In the genomic region with DNA sequence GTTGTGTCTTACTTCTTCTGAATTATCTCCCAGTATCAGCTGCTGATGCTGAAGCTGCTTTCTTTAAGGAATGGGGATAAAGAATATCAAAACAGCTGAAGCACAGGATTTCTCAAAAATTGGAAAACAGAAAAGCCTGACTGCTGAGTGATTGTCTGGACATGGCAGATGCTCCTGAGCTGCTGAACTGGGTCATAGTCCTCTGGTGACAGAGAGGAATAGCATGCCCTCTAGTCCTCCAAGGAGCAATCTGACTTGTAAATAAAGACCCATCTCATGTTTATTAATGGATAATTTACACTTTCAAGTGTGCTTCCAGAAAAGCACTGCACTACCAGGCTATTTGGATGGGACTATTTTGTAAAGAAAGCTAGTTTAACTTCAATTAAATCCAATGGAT, we compare ENCODE assay signal across 26 mouse cellular contexts.
A peak's percentile ranks its signal among the peaks of the same experiment; 100 is the strongest.
DNase-seq lines count a peak whose midpoint lies in the region; ATAC-seq and TF ChIP-seq lines count a peak whose summit lies in the region.
"Had no signal": no experiment of that assay in that cellular context is flagged by ENCODE, and none has a peak within 500 bp of the region (broad histone marks: within the 10 kb centered on the region; RNA-seq: fewer than 3 reads in every experiment).

No protein-coding gene starts in this region.

- no peak overlapping the region for H3K27ac ChIP-seq in cerebellum, adult 2 months (ENCODE audit: insufficient read depth, low read length)
- H3K27ac ChIP-seq in hindbrain, embryonic 11.5 days (ENCODE audit: low read depth, low read length) = no peak overlapping the region
- H3K27ac ChIP-seq in hindbrain, embryonic 16.5 days (ENCODE audit: low read depth, low read length) = no peak overlapping the region
- H3K27ac ChIP-seq in limb, embryonic 10.5 days = no peak overlapping the region
- H3K27ac ChIP-seq: heart, adult 2 months; heart, embryonic 13.5 days; kidney, postnatal 0 days; limb, embryonic 15.5 days; liver, embryonic 13.5 days had no signal

- H3K4me1 ChIP-seq in cerebellum, adult 2 months (ENCODE audit: control insufficient read depth, insufficient read depth, low read length) = peaks cover 10% of the 10 kb centered on the region
- H3K4me1 ChIP-seq in hindbrain, embryonic 11.5 days (replicated peaks; ENCODE audit: control insufficient read depth, insufficient read depth, low read length) = no peaks in the 10 kb centered on the region
- H3K4me1 ChIP-seq in hindbrain, embryonic 16.5 days (ENCODE audit: control insufficient read depth, insufficient read depth, low read depth, low read length) = no peaks in the 10 kb centered on the region
- H3K4me1 ChIP-seq in limb, embryonic 10.5 days = no peaks in the 10 kb centered on the region
- H3K4me1 ChIP-seq: heart, embryonic 13.5 days; limb, embryonic 15.5 days; liver, embryonic 13.5 days; megakaryocyte, embryonic 14.5 days had no signal

- no peak overlapping the region for H3K4me3 ChIP-seq in cerebellum, adult 2 months (replicated peaks; ENCODE audit: insufficient read depth, low read depth, low read length)
- no peak overlapping the region for H3K4me3 ChIP-seq in hindbrain, embryonic 11.5 days (ENCODE audit: low read depth, low read length)
- no peak overlapping the region for H3K4me3 ChIP-seq in hindbrain, embryonic 16.5 days (ENCODE audit: low read length)
- H3K4me3 ChIP-seq in limb, embryonic 10.5 days = no peak overlapping the region
- H3K4me3 ChIP-seq: heart, adult 2 months; heart, embryonic 13.5 days; limb, embryonic 15.5 days; liver, embryonic 13.5 days; megakaryocyte, embryonic 14.5 days had no signal

- H3K36me3 ChIP-seq in hindbrain, embryonic 11.5 days (ENCODE audit: control insufficient read depth, insufficient read depth, low read length) = no peaks in the 10 kb centered on the region
- H3K36me3 ChIP-seq in hindbrain, embryonic 16.5 days (ENCODE audit: control insufficient read depth, insufficient read depth, low read length) = no peaks in the 10 kb centered on the region
- H3K36me3 ChIP-seq in limb, embryonic 10.5 days = no peaks in the 10 kb centered on the region
- H3K36me3 ChIP-seq: G1E; heart, embryonic 13.5 days; limb, embryonic 15.5 days; liver, embryonic 13.5 days had no signal

- no peak overlapping the region for H3K9ac ChIP-seq in hindbrain, embryonic 11.5 days (ENCODE audit: low read depth, low read length)
- no peak overlapping the region for H3K9ac ChIP-seq in hindbrain, embryonic 16.5 days (ENCODE audit: low read depth, low read length)
- H3K9ac ChIP-seq: forebrain, postnatal 0 days; heart, embryonic 13.5 days; limb, embryonic 15.5 days; liver, embryonic 13.5 days had no signal

- peak; percentile 76; the same call in 1 of the 2 replicates for ATAC-seq in hindbrain, embryonic 11.5 days (ENCODE audit: low FRiP score)
- no peak for ATAC-seq in hindbrain, embryonic 16.5 days
- ATAC-seq: forebrain, postnatal 0 days; intestine, embryonic 16.5 days; lung, postnatal 0 days; Patski had no signal

- TF ChIP-seq POLR2A in cerebellum, adult 2 months (IDR thresholded peaks at IDR 0.05; ENCODE audit: borderline replicate concordance, insufficient read depth, low read length) = no peak

- H3K27me3 ChIP-seq in cerebellum, adult 2 months (ENCODE audit: control insufficient read depth, insufficient read depth, low read length) = no peaks in the 10 kb centered on the region
- no peaks in the 10 kb centered on the region for H3K27me3 ChIP-seq in hindbrain, embryonic 11.5 days (ENCODE audit: control insufficient read depth, insufficient read depth, low read length)
- H3K27me3 ChIP-seq in hindbrain, embryonic 16.5 days (replicated peaks; ENCODE audit: control insufficient read depth, insufficient read depth, low read length) = no peaks in the 10 kb centered on the region
- H3K27me3 ChIP-seq in limb, embryonic 10.5 days (ENCODE audit: low read depth, poor library complexity, severe bottlenecking) = no peaks in the 10 kb centered on the region
- H3K27me3 ChIP-seq: heart, embryonic 13.5 days; limb, embryonic 15.5 days; liver, embryonic 13.5 days; megakaryocyte, embryonic 14.5 days; Patski had no signal

- peak in 1 of 2 experiments; percentile 70 for DNase-seq in cerebellum, adult 2 months
- no peak for DNase-seq in cerebellum, adult 11-12 months
- peak; percentile 10 for DNase-seq in hindbrain, embryonic 11.5 days (ENCODE audit: low spot score)
- DNase-seq in ovary, adult 18-20 months (ENCODE audit: low spot score) = peak; percentile 4
- no peak for DNase-seq in ovary, postnatal 14 days (ENCODE audit: low spot score)
- DNase-seq in limb, embryonic 10.5 days (ENCODE audit: low spot score) = no peak
- DNase-seq: adrenal gland, postnatal 10 days; forebrain, postnatal 0 days; heart, adult 2 months; heart, postnatal 10 days; kidney, adult 8-10 months; kidney, postnatal 4 days; left cerebral cortex, postnatal 4 days; liver, embryonic 13.5 days; lung, adult 18-20 months; lung, postnatal 4 days; thymus, postnatal 4 days had no signal

- no peaks in the 10 kb centered on the region for H3K9me3 ChIP-seq in hindbrain, embryonic 11.5 days (ENCODE audit: control insufficient read depth, low read length)
- 0 out of 2 replicates have a peak, but pooled peaks cover 2% of the 10 kb centered on the region for H3K9me3 ChIP-seq in hindbrain, embryonic 16.5 days (ENCODE audit: control insufficient read depth, low read length)
- no peaks in the 10 kb centered on the region for H3K9me3 ChIP-seq in limb, embryonic 10.5 days (replicated peaks)
- H3K9me3 ChIP-seq: G1E; heart, embryonic 13.5 days; limb, embryonic 15.5 days; liver, embryonic 13.5 days; megakaryocyte, embryonic 14.5 days had no signal

- no peak overlapping the region for H3K4me2 ChIP-seq in hindbrain, embryonic 11.5 days (replicated peaks; ENCODE audit: low read depth, low read length)
- no peak overlapping the region for H3K4me2 ChIP-seq in hindbrain, embryonic 16.5 days (ENCODE audit: low read length)
- H3K4me2 ChIP-seq: heart, embryonic 13.5 days; limb, embryonic 15.5 days; liver, embryonic 13.5 days had no signal

- peak; percentile 16; the same call in 1 of the 2 replicates for TF ChIP-seq CTCF in cerebellum, adult 2 months (IDR thresholded peaks at IDR 0.05; ENCODE audit: borderline replicate concordance, insufficient read depth, low read depth, low read length)

Comparison
In these comparisons a context has a peak if more than half of its experiments do, and no peak if none do; other contexts are left out.
1. DNase-seq: peak in hindbrain, embryonic 11.5 days (single experiment) and ovary, adult 18-20 months (single experiment); none in cerebellum, adult 11-12 months (single experiment), ovary, postnatal 14 days (single experiment) and limb, embryonic 10.5 days (single experiment).